Mouse (Mus musculus) liver, adult 2 months (tissue): ENCODE results near the gene Marveld3.
A peak's percentile ranks its signal among the peaks of the same experiment; 100 is the strongest.

Source experiments
- CTCF ChIP-seq: fragments of 200-500 bp; IDR thresholded peaks from 2 replicates; pipeline ENCODE4 v1.5.1; 2011; ENCODE audit warnings: low read depth, low read length, control low read depth
- POLR2A ChIP-seq: fragments of 200-500 bp; IDR thresholded peaks from 2 replicates; pipeline ENCODE4 v1.6.1; 2011; ENCODE audit warnings: low read length, control low read depth; ENCODE audit not compliant: insufficient read depth; ENCODE audit errors: extremely low read depth

- peak; percentile 84 for TF ChIP-seq CTCF
- no peak for TF ChIP-seq POLR2A
Observed at GRCm38 (mm10) chr8:109961693-109962367, at the start of gene Marveld3.
